Mouse (Mus musculus): ENCODE results near the gene Map2k6. TPM values are rescaled to one million over a fixed set of nuclear protein-coding genes. Genes with fewer than 3 reads are reported as not detected.

Gene Map2k6
- total and polyA plus RNA-seq, 3 experiments, result 1.9 to 3.2 TPM; not detected in 1

DNA sequence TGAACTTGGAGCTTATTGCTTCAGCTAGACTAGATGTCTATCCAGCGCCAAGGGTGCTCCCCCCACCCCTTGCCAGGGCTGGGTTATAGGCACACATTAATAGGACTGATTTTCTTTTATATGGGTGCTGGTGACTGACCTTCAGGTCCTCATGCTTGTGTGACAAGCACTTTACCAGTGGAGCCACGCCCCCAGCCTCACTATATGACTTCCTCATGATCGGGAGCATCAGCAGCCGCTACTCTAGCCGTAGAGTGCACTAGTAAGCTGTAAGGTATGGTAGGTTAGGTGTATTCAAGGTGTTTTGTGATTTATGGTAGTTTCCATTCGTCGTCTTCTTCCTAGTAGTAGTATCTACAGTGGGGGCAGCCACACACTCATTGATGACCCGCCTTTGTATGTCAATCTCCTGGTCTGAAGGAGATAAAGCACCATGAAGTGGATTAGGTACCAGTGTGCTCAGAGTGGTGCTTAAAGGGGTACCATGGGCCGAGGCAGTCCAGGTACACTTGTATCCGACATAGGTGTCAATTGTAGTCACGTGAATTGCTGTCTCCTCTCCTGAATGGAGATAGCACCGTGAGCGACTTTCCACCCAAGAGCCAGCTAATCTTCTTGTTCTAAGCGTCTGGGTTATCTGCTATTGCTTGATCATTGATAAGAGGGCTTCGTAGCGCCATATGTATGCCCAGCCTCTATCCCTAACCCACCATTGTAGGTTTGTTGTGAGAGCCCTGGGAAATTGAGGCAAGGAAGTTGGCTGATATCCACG lies 62.8 kb downstream of the Map2k6 start:
- Histone ChIP-seq H3K4me1 (ENCODE audit: control insufficient read depth in 1 of 2, insufficient read depth in 2 of 2, low read length in 2 of 2) (peaks cover 34 to 59% of the 10 kb centered on the region in 2 experiments), H3K4me3 (ENCODE audit: control insufficient read depth in 1 of 2, insufficient read depth in 1 of 2, low read depth in 2 of 2, low read length in 2 of 2) (no peak overlapping the region), H3K27me3 (ENCODE audit: control insufficient read depth in 1 of 2, insufficient read depth in 2 of 2, low read length in 2 of 2) (no peaks in the 10 kb centered on the region), H3K9me3 (replicated peaks; ENCODE audit: insufficient read depth, low read length) (no peaks in the 10 kb centered on the region), H3K27ac (ENCODE audit: control insufficient read depth, low read depth, low read length) (no peak overlapping the region), H3K36me3 (ENCODE audit: control insufficient read depth in 1 of 2, insufficient read depth in 2 of 2, low read length in 2 of 2) (peaks cover 0 to 47% of the 10 kb centered on the region in 2 experiments; a peak in 2 of 4 replicates), H3K9ac (ENCODE audit: control insufficient read depth, low read depth, low read length, poor library complexity, severe bottlenecking) (no peak overlapping the region), H3K79me2 (ENCODE audit: control insufficient read depth, insufficient read depth, low read length, poor library complexity) (no peaks in the 10 kb centered on the region)
- peak; percentile 59 for DNase-seq (ENCODE audit: low read depth, low spot score)
- TF ChIP-seq USF1 (IDR thresholded peaks at IDR 0.05; ENCODE audit: low read depth, low read length), result peak; percentile 71
- peak; percentile 53; the same call in 1 of the 2 replicates for TF ChIP-seq SIN3A (IDR thresholded peaks at IDR 0.05; ENCODE audit: low read length)
- no peak for TF ChIP-seq MAZ (IDR thresholded peaks at IDR 0.05; ENCODE audit: low read depth, low read length)
- no peak for TF ChIP-seq CHD2 (IDR thresholded peaks at IDR 0.05; ENCODE audit: low read length)
- peak; percentile 50 for TF ChIP-seq GATA1 (IDR thresholded peaks at IDR 0.05; ENCODE audit: low read depth, low read length)
- TF ChIP-seq HCFC1 (IDR thresholded peaks at IDR 0.05; ENCODE audit: low read depth, low read length), result no peak
- peak; percentile 55; the same call in 1 of the 2 replicates for TF ChIP-seq MAX (IDR thresholded peaks at IDR 0.05; ENCODE audit: low read length)
- TF ChIP-seq BHLHE40 (IDR thresholded peaks at IDR 0.05; ENCODE audit: borderline replicate concordance, low read depth, low read length), result peak; percentile 64; the same call in 1 of the 2 replicates
- TF ChIP-seq ETS1 (IDR thresholded peaks at IDR 0.05; ENCODE audit: low read depth, low read length), result no peak

DNA sequence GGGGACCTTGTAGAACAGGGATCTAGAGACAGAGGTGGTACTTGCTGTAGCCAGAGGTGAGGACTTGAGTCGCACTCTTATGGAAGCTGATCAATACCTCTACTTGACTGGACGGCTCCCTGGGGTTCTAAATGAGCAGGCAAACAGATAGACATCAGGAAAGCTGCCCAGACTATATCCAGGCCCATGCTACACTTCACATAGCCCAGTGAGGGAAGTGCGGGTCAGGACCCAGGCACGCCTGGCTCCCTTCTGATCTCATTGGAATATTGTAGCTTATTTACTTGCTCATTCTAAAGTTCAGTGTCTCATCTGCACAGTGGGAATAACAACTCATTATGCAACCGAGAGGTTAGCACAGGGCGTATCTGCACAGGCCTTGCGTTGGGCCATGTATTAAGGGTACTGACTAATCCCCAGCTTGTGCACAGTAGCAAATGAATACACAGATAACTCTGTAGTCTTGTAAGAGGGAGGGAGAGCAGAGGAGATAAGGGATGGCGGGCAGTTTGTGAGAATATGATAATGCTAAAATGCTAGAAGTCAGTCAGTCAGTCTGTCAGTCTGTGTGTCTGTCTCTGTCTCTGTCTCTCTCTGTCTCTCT lies 64.2 kb downstream of the Map2k6 start:
- no peaks in the 10 kb centered on the region for H3K79me2 ChIP-seq (ENCODE audit: control insufficient read depth, insufficient read depth, low read length, poor library complexity)
- H3K4me1 ChIP-seq (ENCODE audit: control insufficient read depth in 1 of 2, insufficient read depth in 2 of 2, low read length in 2 of 2), result peaks cover 26 to 54% of the 10 kb centered on the region in 2 experiments
- DNase-seq (ENCODE audit: low read depth, low spot score), result peak; percentile 93
- H3K9ac ChIP-seq (ENCODE audit: control insufficient read depth, low read depth, low read length, poor library complexity, severe bottlenecking), result peak overlapping the region; percentile 40
- H3K4me3 ChIP-seq (ENCODE audit: control insufficient read depth in 1 of 2, insufficient read depth in 1 of 2, low read depth in 2 of 2, low read length in 2 of 2), result peak overlapping the region; percentile 35 to 41
- no peaks in the 10 kb centered on the region for H3K27me3 ChIP-seq (ENCODE audit: control insufficient read depth in 1 of 2, insufficient read depth in 2 of 2, low read length in 2 of 2)
- no peaks in the 10 kb centered on the region for H3K9me3 ChIP-seq (replicated peaks; ENCODE audit: insufficient read depth, low read length)
- peaks cover 0 to 38% of the 10 kb centered on the region in 2 experiments; a peak in 2 of 4 replicates for H3K36me3 ChIP-seq (ENCODE audit: control insufficient read depth in 1 of 2, insufficient read depth in 2 of 2, low read length in 2 of 2)
- peak overlapping the region; percentile 78 for H3K27ac ChIP-seq (ENCODE audit: control insufficient read depth, low read depth, low read length)
- TF ChIP-seq ZKSCAN1 (IDR thresholded peaks at IDR 0.05; ENCODE audit: low read depth, low read length), result no peak
- no peak for TF ChIP-seq NRF1 (IDR thresholded peaks at IDR 0.05; ENCODE audit: insufficient read depth, low read depth, low read length, poor library complexity, severe bottlenecking)
- TF ChIP-seq MXI1 (IDR thresholded peaks at IDR 0.05; ENCODE audit: low read depth, low read length), result peak; percentile 57
- peak; percentile 24; the same call in 1 of the 2 replicates for TF ChIP-seq NELFE (IDR thresholded peaks at IDR 0.05; ENCODE audit: low read depth, low read length)
- no peak for TF ChIP-seq CHD2 (IDR thresholded peaks at IDR 0.05; ENCODE audit: low read length)
- TF ChIP-seq GATA1 (IDR thresholded peaks at IDR 0.05; ENCODE audit: low read depth, low read length), result peak; percentile 100
- TF ChIP-seq MAZ (IDR thresholded peaks at IDR 0.05; ENCODE audit: low read depth, low read length), result peak; percentile 64; the same call in 1 of the 2 replicates
- TF ChIP-seq TBP (IDR thresholded peaks at IDR 0.05; ENCODE audit: low read depth, low read length), result peak; percentile 65
- TF ChIP-seq MYB (IDR thresholded peaks at IDR 0.05; ENCODE audit: low read depth, low read length), result no peak
- peak; percentile 98 for TF ChIP-seq ETS1 (IDR thresholded peaks at IDR 0.05; ENCODE audit: low read depth, low read length)
- TF ChIP-seq MAX (IDR thresholded peaks at IDR 0.05; ENCODE audit: low read length), result peak; percentile 25; the same call in 1 of the 2 replicates
- 0 out of 4 replicates have a peak, but pooled peaks of 1 of the 2 experiments have one; percentile 38 for TF ChIP-seq POLR2A (IDR thresholded peaks at IDR 0.05; ENCODE audit: control insufficient read depth in 1 of 2, insufficient read depth in 1 of 2, low read depth in 1 of 2, low read length in 2 of 2, poor library complexity in 1 of 2)
- TF ChIP-seq MEF2A (IDR thresholded peaks at IDR 0.05; ENCODE audit: extremely low read depth, insufficient replicate concordance, low read depth, low read length, poor library complexity, severe bottlenecking), result no peak
- TF ChIP-seq RCOR1 (IDR thresholded peaks at IDR 0.05; ENCODE audit: low read depth, low read length), result peak; percentile 74; the same call in 1 of the 2 replicates
- peak; percentile 41; the same call in 1 of the 2 replicates for TF ChIP-seq ZMIZ1 (IDR thresholded peaks at IDR 0.05; ENCODE audit: low read depth, low read length)
- TF ChIP-seq POLR2AphosphoS5 (IDR thresholded peaks at IDR 0.05; ENCODE audit: borderline replicate concordance, low read depth, low read length), result no peak
- peak; percentile 80; the same call in 1 of the 2 replicates for TF ChIP-seq BHLHE40 (IDR thresholded peaks at IDR 0.05; ENCODE audit: borderline replicate concordance, low read depth, low read length)
- TF ChIP-seq E2F4 (IDR thresholded peaks at IDR 0.05; ENCODE audit: borderline replicate concordance, low read depth, low read length), result 0 out of 2 replicates have a peak, but pooled peaks have one; percentile 59
- no peak for TF ChIP-seq CTCF (IDR thresholded peaks at IDR 0.05 in 2 of 3, conservative IDR thresholded peaks at IDR 0.05 in 1 of 3; ENCODE audit: control insufficient read depth in 1 of 3, insufficient read depth in 1 of 3, low read depth in 2 of 3, low read length in 3 of 3, poor library complexity in 1 of 3, severe bottlenecking in 1 of 3)
- TF ChIP-seq MYC (IDR thresholded peaks at IDR 0.05; ENCODE audit: low read depth, low read length), result peak; percentile 68; the same call in 1 of the 2 replicates
- TF ChIP-seq HCFC1 (IDR thresholded peaks at IDR 0.05; ENCODE audit: low read depth, low read length), result peak; percentile 23; the same call in 1 of the 2 replicates
- no peak for TF ChIP-seq KAT2A (conservative IDR thresholded peaks at IDR 0.05; ENCODE audit: low read depth, low read length)
- peak; percentile 97 for TF ChIP-seq EP300 (IDR thresholded peaks at IDR 0.05; ENCODE audit: low read depth in 1 of 2, low read length in 2 of 2)
- TF ChIP-seq ELF1 (IDR thresholded peaks at IDR 0.05; ENCODE audit: low read depth, low read length), result no peak; the same call in 1 of the 2 replicates

All from MEL (cell line).